Mouse (Mus musculus) neural tube, embryonic 15.5 days (tissue): Measurements from ENCODE around the gene Fam49a. TPM values are rescaled to one million over a fixed set of nuclear protein-coding genes. Genes with fewer than 3 reads are reported as not detected.

Experiments
- ATAC-seq: fragments of 200-750 bp; cut with Nextera tagmentation; 2 replicates; pipeline ENCODE4 v1.8.0; 2017; ENCODE audit warnings: mild to moderate bottlenecking, moderate TSS enrichment, moderate library complexity; ENCODE audit not compliant: low FRiP score
- H3K27ac ChIP-seq: fragments of 300-500 bp; sonication (generic); replicated peaks from 2 replicates; pipeline ENCODE4 v1.5.1; 2015; ENCODE audit warnings: mild to moderate bottlenecking, inconsistent platforms
- H3K27me3 ChIP-seq: fragments of 300-500 bp; sonication (generic); replicated peaks from 2 replicates; pipeline ENCODE4 v1.6.1; 2015; ENCODE audit warnings: inconsistent platforms
- H3K36me3 ChIP-seq: fragments of 300-500 bp; sonication (generic); 2 replicates; pipeline ENCODE4 v1.6.1; 2015; ENCODE audit warnings: inconsistent platforms
- H3K4me1 ChIP-seq: fragments of 300-500 bp; sonication (generic); 2 replicates; pipeline ENCODE4 v1.6.1; 2015; ENCODE audit warnings: inconsistent platforms
- H3K4me2 ChIP-seq: fragments of 300-500 bp; sonication (generic); 2 replicates; pipeline ENCODE4 v1.6.1; 2015; ENCODE audit warnings: inconsistent platforms, mild to moderate bottlenecking, moderate library complexity
- H3K4me3 ChIP-seq: fragments of 300-500 bp; sonication (generic); replicated peaks from 2 replicates; pipeline ENCODE4 v1.5.1; 2015; ENCODE audit warnings: mild to moderate bottlenecking, inconsistent platforms
- H3K9ac ChIP-seq: fragments of 300-500 bp; sonication (generic); replicated peaks from 2 replicates; pipeline ENCODE4 v1.6.1; 2015; ENCODE audit warnings: mild to moderate bottlenecking, inconsistent platforms
- H3K9me3 ChIP-seq: fragments of 300-500 bp; sonication (generic); replicated peaks from 2 replicates; pipeline ENCODE4 v1.6.1; 2016; ENCODE audit warnings: inconsistent platforms
- WGBS: fragments of 180-500 bp; shearing (Covaris S2); methylation state at CpG from one replicate; pipeline ENCODE4 v1.1.7; 2015; ENCODE audit warnings: mixed read lengths; 5-methylcytosine and 5-hydroxymethylcytosine counted together
- polyA plus RNA-seq: library from polyadenylated mRNA; unstranded; fragments of >200 nt; fragmentation: Nextera tagmentation; extraction: Ambion mirVana; gene quantifications from 2 replicates; pipeline ENCODE4 v1.2.1, GENCODE M21; 2015

Fam49a gene
- polyA plus RNA-seq, 1 experiment from 2014 or later = 59.1 TPM

DNA sequence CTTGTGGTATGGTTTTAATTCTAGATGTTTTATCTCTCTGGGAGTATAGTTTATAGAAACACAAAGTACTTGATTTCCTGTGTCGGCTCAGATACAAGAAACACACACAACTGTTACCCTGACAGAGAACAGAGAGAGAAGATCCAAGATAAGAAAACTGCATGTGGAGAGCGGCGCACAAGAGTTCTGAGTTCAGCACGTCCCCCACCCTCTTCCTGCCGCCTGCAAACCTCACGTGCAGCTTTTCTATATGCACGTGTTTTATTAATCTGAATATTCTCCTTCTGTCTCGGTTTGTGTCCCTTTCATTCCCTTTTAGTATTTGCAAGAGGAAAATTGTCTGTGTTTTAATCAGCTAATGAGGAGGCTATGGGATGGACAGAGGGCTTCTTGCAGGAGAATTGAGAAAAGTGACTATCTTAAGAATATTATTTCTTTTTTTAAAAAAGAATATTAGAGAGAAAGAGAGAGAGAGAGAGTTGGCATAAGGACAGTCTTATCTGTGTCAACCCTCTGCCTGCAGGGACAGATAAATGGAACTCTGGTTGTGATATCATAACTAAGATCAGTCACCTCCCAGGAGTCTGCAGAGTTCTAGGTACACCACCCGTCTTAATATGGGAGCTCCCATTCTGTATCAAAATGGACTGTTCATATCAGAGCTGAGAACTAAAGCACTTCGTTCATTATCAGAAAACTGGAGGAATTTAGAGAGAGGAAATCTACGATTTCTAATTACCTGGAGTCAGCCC, 111.3 kb downstream of the Fam49a start:
- no peak overlapping the region for H3K4me3 ChIP-seq
- H3K36me3 ChIP-seq = peaks cover 31% of the 10 kb centered on the region
- no peak overlapping the region for H3K27ac ChIP-seq
- 94% methylated on average over 11 of the region's 11 CpGs for WGBS
- H3K27me3 ChIP-seq = no peaks in the 10 kb centered on the region
- H3K9ac ChIP-seq = no peak overlapping the region
- no peak overlapping the region for H3K4me2 ChIP-seq
- H3K9me3 ChIP-seq = no peaks in the 10 kb centered on the region
- no peaks in the 10 kb centered on the region for H3K4me1 ChIP-seq
- ATAC-seq = no peak

DNA sequence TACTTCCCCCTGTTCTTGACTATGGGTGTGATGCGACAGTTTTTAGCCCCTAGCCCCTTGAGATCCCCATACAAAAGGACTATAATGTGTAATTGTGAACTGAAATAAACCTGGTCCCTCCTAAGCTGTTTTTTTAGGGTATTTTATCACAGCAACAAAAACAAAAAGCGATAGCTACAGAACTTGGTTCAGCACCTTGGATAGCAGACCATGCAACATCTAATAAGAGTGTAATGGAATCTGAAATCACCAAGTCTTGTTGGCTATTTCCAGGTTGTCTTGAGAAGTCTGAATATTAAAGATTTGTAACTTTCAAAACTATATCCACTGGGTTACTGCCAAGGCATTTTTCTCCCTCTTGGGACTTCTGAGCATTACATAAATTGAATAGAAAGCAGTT, 117.1 kb downstream of the Fam49a start:
- ATAC-seq = no peak
- Histone ChIP-seq H3K36me3 (no peaks in the 10 kb centered on the region), H3K27me3 (no peaks in the 10 kb centered on the region), H3K9me3 (no peaks in the 10 kb centered on the region), H3K4me3 (no peak overlapping the region), H3K9ac (no peak overlapping the region), H3K27ac (no peak overlapping the region), H3K4me1 (no peaks in the 10 kb centered on the region), H3K4me2 (no peak overlapping the region)
- WGBS = 71% methylated on average over 2 of the region's 2 CpGs

DNA sequence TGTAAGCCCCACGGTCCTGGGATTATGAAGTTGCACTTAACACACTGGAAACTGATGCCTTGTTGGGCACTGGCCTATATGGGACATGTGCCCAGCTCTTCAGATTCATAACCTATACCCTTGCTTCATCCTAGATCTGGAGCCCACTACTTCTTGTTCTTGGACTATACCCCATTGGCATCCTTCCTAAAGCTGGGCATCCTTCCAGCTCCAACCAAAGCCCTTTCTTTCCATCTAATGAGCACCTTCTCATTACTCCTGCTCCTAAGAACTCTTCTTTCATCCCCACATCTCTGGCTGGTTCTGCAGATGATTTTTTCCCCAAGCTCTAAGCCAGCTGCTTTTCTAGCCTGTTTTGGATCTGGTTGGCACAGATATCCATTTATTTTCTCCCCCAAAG, 127.3 kb downstream of the Fam49a start:
- H3K27ac ChIP-seq = no peak overlapping the region
- H3K36me3 ChIP-seq = no peaks in the 10 kb centered on the region
- no peak overlapping the region for H3K4me2 ChIP-seq
- no peak overlapping the region for H3K9ac ChIP-seq
- no peak for ATAC-seq
- no peak overlapping the region for H3K4me3 ChIP-seq
- H3K4me1 ChIP-seq = no peaks in the 10 kb centered on the region
- no peaks in the 10 kb centered on the region for H3K27me3 ChIP-seq
- no peaks in the 10 kb centered on the region for H3K9me3 ChIP-seq
- WGBS = 91% methylated on average over 1 of the region's 1 CpGs

DNA sequence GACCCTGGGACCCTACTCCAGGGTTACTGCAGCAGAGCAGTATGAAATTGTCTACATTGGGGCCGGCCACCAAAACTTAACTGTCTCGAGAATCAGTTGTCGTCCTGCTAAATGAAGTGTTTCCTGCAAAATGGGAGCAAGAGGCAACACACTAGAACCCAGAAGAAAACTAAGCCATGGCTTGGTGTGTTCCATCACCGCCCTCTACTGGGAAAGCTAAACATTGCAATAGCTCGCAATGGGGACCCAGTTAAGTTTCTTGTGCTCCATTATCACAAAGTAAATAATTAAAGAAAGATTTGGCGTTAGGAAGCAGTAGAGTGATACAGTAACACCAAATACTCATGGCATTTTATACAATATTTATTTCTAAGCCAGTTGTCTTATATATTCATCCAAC, 134.3 kb downstream of the Fam49a start:
- Histone ChIP-seq H3K27me3 (no peaks in the 10 kb centered on the region), H3K27ac (no peak overlapping the region), H3K9ac (no peak overlapping the region), H3K36me3 (no peaks in the 10 kb centered on the region), H3K9me3 (no peaks in the 10 kb centered on the region), H3K4me2 (no peak overlapping the region), H3K4me3 (no peak overlapping the region), H3K4me1 (no peaks in the 10 kb centered on the region)
- ATAC-seq = no peak
- WGBS = 30% methylated on average over 6 of the region's 6 CpGs

DNA sequence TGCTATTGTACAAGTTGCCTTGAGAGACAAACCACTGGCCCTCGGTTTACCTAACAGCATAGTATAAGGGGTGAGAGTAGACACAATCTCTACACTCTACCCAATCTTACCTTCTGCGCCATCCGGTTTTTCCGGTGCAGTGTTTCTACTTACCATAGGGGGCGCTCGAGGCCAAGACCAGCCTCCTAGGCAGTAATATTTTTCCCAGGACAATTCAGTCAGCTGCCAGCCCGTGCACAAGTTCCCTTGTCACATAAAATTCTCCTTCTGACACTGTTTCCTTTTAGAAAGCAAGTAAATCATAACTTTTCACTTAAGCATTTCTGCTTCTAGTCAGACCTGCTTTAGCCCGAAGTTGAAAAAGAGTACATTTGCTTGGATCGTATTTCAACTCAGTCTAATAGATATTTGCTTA, 139.1 kb downstream of the Fam49a start:
- Histone ChIP-seq H3K36me3 (no peaks in the 10 kb centered on the region), H3K4me1 (0 out of 2 replicates have a peak, but pooled peaks cover 4% of the 10 kb centered on the region), H3K27me3 (no peaks in the 10 kb centered on the region), H3K4me2 (peak overlapping the region; percentile 41), H3K9ac (no peak overlapping the region), H3K4me3 (0 out of 2 replicates have a peak overlapping the region, but pooled peaks have one; percentile 2), H3K27ac (0 out of 2 replicates have a peak overlapping the region, but pooled peaks have one; percentile 10), H3K9me3 (no peaks in the 10 kb centered on the region)
- WGBS = 46% methylated on average over 9 of the region's 9 CpGs
- ATAC-seq = no peak; the same call in 1 of the 2 replicates

DNA sequence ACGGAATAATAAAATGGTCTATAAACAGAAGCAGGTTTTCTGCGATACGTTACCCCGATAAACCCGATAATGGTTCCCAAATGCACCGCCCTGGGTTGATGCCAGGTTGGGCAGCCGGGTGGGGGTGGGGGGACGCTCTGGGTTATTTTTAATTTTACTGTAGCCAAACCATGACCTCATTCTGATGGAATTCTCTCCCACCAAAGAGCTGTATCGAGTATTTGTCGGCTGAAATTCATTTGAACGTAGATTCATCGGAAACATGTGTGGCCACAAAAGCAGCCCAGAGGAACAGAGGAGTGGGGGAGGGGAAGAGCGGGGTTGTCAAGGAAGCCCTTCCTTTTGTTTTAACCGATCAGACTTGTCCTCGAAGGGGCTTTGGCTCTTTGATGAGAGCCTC, 139.6 kb downstream of the Fam49a start:
- Histone ChIP-seq H3K4me2 (peak overlapping the region; percentile 41), H3K9ac (no peak overlapping the region), H3K4me3 (0 out of 2 replicates have a peak overlapping the region, but pooled peaks have one; percentile 2), H3K9me3 (no peaks in the 10 kb centered on the region), H3K27ac (0 out of 2 replicates have a peak overlapping the region, but pooled peaks have one; percentile 10), H3K36me3 (no peaks in the 10 kb centered on the region), H3K27me3 (no peaks in the 10 kb centered on the region), H3K4me1 (0 out of 2 replicates have a peak, but pooled peaks cover 4% of the 10 kb centered on the region)
- ATAC-seq = no peak
- WGBS = 49% methylated on average over 15 of the region's 15 CpGs

DNA sequence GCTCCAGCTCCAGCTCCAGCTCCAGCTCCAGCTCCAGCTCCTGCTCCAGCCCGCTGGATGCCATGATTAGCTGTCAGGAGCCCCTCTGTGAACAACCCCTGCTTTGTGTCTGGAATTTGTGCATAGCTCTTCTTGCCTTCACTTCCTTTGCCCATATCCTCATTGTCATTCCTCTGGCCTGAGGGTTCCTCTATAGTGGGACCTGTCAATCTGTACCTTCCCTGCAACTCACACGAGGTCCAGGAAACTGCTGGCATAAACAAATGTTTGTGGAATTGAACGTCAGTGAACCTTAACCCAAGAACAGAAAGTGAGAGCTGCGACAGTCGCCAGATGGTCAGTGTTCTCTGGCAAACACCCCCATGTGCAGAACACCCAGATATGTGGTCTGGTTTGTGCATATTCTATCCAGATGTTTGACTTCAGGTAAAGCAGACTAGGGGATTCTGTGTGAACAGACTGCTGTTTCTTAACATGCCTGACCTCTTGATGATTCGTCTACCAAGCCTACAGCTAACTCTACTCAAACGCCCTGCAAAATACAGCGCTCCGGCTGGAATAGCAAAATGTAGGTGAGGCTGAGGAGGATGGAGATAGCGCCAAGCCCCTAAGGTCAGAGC, 143.7 kb downstream of the Fam49a start:
- ATAC-seq = no peak
- WGBS = 69% methylated on average over 10 of the region's 10 CpGs
- no peak overlapping the region for H3K4me3 ChIP-seq

DNA sequence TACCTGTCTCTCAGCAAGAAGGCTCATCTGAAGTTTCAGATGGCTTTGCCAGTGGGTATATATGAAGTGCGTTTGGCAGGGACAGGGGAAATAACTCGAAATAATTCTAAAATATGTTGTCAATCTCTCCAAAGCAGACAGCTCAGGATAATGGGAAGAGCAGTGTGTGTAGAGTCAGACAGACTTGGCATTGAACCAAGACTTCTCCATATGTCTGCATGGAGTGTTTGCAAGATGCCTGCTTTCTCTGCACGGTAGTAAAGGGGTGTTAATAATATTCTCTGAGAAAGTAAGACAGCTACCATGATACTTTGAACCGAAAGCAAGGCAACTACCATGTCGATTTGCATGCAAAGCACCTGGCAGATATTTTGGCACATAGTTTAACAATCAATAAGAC, 147.1 kb downstream of the Fam49a start:
- no peak for ATAC-seq
- no peaks in the 10 kb centered on the region for H3K9me3 ChIP-seq
- no peaks in the 10 kb centered on the region for H3K36me3 ChIP-seq
- H3K4me1 ChIP-seq = no peaks in the 10 kb centered on the region
- H3K4me2 ChIP-seq = no peak overlapping the region
- H3K9ac ChIP-seq = no peak overlapping the region
- no peaks in the 10 kb centered on the region for H3K27me3 ChIP-seq
- no peak overlapping the region for H3K4me3 ChIP-seq
- 65% methylated on average over 5 of the region's 5 CpGs for WGBS
- H3K27ac ChIP-seq = no peak overlapping the region

More for the DNA sequence above, 143.7 kb downstream of the Fam49a start:
- no peaks in the 10 kb centered on the region for H3K9me3 ChIP-seq
- H3K36me3 ChIP-seq = no peaks in the 10 kb centered on the region
- no peak overlapping the region for H3K27ac ChIP-seq
- H3K27me3 ChIP-seq = no peaks in the 10 kb centered on the region
- no peak overlapping the region for H3K9ac ChIP-seq
- H3K4me1 ChIP-seq = 0 out of 2 replicates have a peak, but pooled peaks cover 4% of the 10 kb centered on the region
- no peak overlapping the region for H3K4me2 ChIP-seq

DNA sequence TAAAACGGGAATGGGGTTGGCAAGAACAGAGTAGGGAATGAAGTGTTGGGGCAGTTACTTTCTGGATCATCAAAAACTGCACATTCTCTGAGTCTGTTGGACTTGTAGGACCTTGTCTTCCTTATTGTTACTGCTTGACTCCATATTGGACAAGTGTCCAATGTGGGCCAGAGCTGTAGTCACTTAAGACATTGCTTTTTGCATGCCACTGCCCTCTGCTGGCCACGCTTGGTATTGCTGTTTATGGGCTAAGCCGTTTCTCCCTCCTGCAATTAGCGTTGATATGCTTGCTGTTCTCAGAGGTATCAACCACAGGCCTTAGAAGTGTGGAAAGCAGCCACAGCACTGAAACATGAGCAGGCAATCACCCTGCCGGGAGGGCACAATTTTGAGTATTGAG, 150.7 kb downstream of the Fam49a start:
- ATAC-seq = no peak; the same call in 1 of the 2 replicates
- H3K4me1 ChIP-seq = no peaks in the 10 kb centered on the region

DNA sequence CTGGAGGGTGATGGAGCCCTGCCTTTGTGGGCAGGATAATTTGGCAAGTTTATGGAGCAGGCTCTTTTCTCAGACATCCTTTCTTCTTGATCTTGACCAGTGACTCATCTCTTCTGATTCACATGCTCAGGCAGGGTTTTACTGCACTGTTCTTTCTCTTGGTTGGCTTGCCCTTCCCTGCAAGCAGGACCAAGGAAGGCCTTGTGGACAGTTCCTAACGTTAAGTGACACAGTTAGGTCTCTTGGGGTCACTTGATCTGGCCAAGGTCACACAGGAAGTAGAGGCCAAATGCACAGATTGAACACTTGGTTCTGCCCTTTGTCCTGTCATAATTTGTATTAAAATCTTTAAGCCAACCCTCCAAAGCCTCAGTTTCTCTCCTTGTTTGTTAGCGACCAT, 158.5 kb downstream of the Fam49a start:
- H3K36me3 ChIP-seq = no peaks in the 10 kb centered on the region
- ATAC-seq = peak; percentile 16; the same call in 1 of the 2 replicates
- no peak overlapping the region for H3K4me3 ChIP-seq
- peak overlapping the region; percentile 70 for H3K4me2 ChIP-seq
- peaks cover 8% of the 10 kb centered on the region for H3K4me1 ChIP-seq
- no peaks in the 10 kb centered on the region for H3K27me3 ChIP-seq
- WGBS = 8% methylated on average over 2 of the region's 2 CpGs
- H3K9me3 ChIP-seq = no peaks in the 10 kb centered on the region
- no peak overlapping the region for H3K9ac ChIP-seq
- no peak overlapping the region for H3K27ac ChIP-seq

More for the DNA sequence above, 150.7 kb downstream of the Fam49a start:
- Histone ChIP-seq H3K27ac (no peak overlapping the region), H3K4me2 (no peak overlapping the region), H3K36me3 (no peaks in the 10 kb centered on the region), H3K9me3 (no peaks in the 10 kb centered on the region), H3K9ac (no peak overlapping the region), H3K27me3 (no peaks in the 10 kb centered on the region), H3K4me3 (no peak overlapping the region)
- 40% methylated on average over 5 of the region's 5 CpGs for WGBS

DNA sequence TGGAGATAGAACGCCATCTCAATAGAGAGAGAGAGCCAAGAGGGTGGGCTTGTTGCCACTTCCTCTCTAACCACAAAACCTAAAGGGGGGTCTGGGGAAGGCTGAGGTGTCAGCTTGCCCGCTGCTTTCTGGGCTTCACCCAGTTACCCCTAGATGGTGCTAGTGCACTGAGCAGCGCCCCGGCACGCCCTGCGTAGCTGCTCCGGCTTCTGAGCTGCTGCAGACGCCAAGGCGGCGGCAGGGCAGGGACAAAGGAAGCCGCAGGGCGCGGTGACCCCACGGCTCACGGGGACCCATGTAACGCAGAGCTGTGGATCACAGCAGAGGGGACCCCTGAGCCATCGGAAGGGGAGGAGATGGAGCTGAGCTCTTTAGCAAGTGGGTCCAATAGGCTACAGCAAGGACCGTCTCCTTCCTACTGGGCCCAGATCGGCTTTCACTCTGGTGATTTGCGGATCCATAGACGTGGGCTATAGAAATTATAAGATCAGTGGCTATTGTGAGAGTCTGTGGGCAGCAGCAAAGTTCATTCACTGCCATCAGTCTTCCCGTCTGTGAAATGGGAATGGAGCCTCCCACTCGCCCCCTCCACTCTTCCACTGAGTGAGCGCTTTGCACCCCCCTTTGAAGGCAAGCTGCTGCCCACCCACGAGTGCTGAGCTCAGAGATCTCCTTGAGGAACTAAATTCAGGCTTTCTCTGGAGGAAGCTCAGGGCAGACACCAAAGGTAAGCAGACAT, 159.1 kb downstream of the Fam49a start:
- peak; percentile 97 for ATAC-seq
- H3K9ac ChIP-seq = peak overlapping the region; percentile 71
- H3K4me3 ChIP-seq = peak overlapping the region; percentile 43
- H3K4me1 ChIP-seq = peaks cover 8% of the 10 kb centered on the region
- no peaks in the 10 kb centered on the region for H3K27me3 ChIP-seq
- H3K9me3 ChIP-seq = no peaks in the 10 kb centered on the region
- WGBS = 10% methylated on average over 25 of the region's 25 CpGs
- peak overlapping the region; percentile 68; the same call in 1 of the 2 replicates for H3K27ac ChIP-seq
- H3K36me3 ChIP-seq = no peaks in the 10 kb centered on the region
- peak overlapping the region; percentile 70 for H3K4me2 ChIP-seq
